Mouse (Mus musculus): ENCODE measurements at regions not wholly inside any gene's neighbourhood (a gene's known extent, or its start where the extent isn't known, plus 50 kb on each side); places are given as distances from the start of the nearest gene placed in this dataset.
A peak's percentile ranks its signal among the peaks of the same experiment; 100 is the strongest.

GRCm38 (mm10) chr4:124446615-124447014 is 164.0 kb downstream of the 3100002H09Rik start:
- no peak for DNase-seq (ENCODE audit: low spot score in 2 of 2)

GRCm38 (mm10) chr4:124443613-124444108 is 166.9 kb downstream of the 3100002H09Rik start:
- no peak for DNase-seq (ENCODE audit: low spot score in 2 of 2)

GRCm38 (mm10) chr4:124443130-124443503 is 167.5 kb downstream of the 3100002H09Rik start:
- DNase-seq (ENCODE audit: low spot score in 2 of 2), result no peak

GRCm38 (mm10) chr4:124442491-124443129 is 168.0 kb downstream of the 3100002H09Rik start:
- no peak for DNase-seq (ENCODE audit: low spot score in 2 of 2)

- no peak for DNase-seq (ENCODE audit: low spot score in 2 of 2)
Observed at GRCm38 (mm10) chr4:124441737-124442487, 168.7 kb downstream of the 3100002H09Rik start.

GRCm38 (mm10) chr4:124435040-124435434 is 175.6 kb downstream of the 3100002H09Rik start:
- no peak for DNase-seq (ENCODE audit: low spot score in 2 of 2)

GRCm38 (mm10) chr4:124434059-124435039 is 176.3 kb downstream of the 3100002H09Rik start:
- DNase-seq (ENCODE audit: low spot score in 2 of 2), result no peak

- DNase-seq (ENCODE audit: low spot score in 2 of 2), result no peak
Observed at GRCm38 (mm10) chr4:124433506-124433905, 177.1 kb downstream of the 3100002H09Rik start.

- no peak for DNase-seq (ENCODE audit: low spot score in 2 of 2)
Observed at GRCm38 (mm10) chr4:124431193-124431592, 179.4 kb downstream of the 3100002H09Rik start.

- no peak for DNase-seq (ENCODE audit: low spot score in 2 of 2)
Observed at GRCm38 (mm10) chr4:124428844-124429243, 181.8 kb downstream of the 3100002H09Rik start.

GRCm38 (mm10) chr4:124422406-124422805 is 188.2 kb downstream of the 3100002H09Rik start:
- DNase-seq (ENCODE audit: low spot score in 2 of 2), result no peak

GRCm38 (mm10) chr4:124418431-124418830 is 192.2 kb downstream of the 3100002H09Rik start:
- no peak for DNase-seq (ENCODE audit: low spot score in 2 of 2)

GRCm38 (mm10) chr4:124417176-124417575 is 193.4 kb downstream of the 3100002H09Rik start:
- no peak for DNase-seq (ENCODE audit: low spot score in 2 of 2)

- no peak for DNase-seq (ENCODE audit: low spot score in 2 of 2)
Observed at GRCm38 (mm10) chr4:124416266-124416665, 194.3 kb downstream of the 3100002H09Rik start.

GRCm38 (mm10) chr4:124414386-124414785 is 196.2 kb downstream of the 3100002H09Rik start:
- no peak for DNase-seq (ENCODE audit: low spot score in 2 of 2)

- DNase-seq (ENCODE audit: low spot score in 2 of 2), result no peak
Observed at GRCm38 (mm10) chr4:124409279-124409678, 201.3 kb downstream of the 3100002H09Rik start.

- DNase-seq (ENCODE audit: low spot score in 2 of 2), result no peak
Observed at GRCm38 (mm10) chr4:124402075-124402474, 208.5 kb downstream of the 3100002H09Rik start.

- DNase-seq (ENCODE audit: low spot score in 2 of 2), result peak; percentile 42 to 59
Observed at GRCm38 (mm10) chr4:124400741-124401140, 209.9 kb downstream of the 3100002H09Rik start.

GRCm38 (mm10) chr4:124400136-124400675 is 210.4 kb downstream of the 3100002H09Rik start:
- no peak for DNase-seq (ENCODE audit: low spot score in 2 of 2)

- DNase-seq (ENCODE audit: low spot score in 2 of 2), result no peak
Observed at GRCm38 (mm10) chr4:124398354-124398753, 212.2 kb downstream of the 3100002H09Rik start.

GRCm38 (mm10) chr4:124396566-124397283 is 213.9 kb downstream of the 3100002H09Rik start:
- peak; percentile 31 to 54 for DNase-seq (ENCODE audit: low spot score in 2 of 2)

Data from frontal cortex, postnatal 10 days (tissue).